13 mouse cellular contexts compared by ENCODE assay signal in genomic region chr16:29754579-29755199, GRCm38 (mm10).
A peak's percentile ranks its signal among the peaks of the same experiment; 100 is the strongest.
DNase-seq lines count a peak whose midpoint lies in the region; ATAC-seq lines count a peak whose summit lies in the region.
"Had no signal": no experiment of that assay in that cellular context is flagged by ENCODE, and none has a peak within 500 bp of the region (broad histone marks: within the 10 kb centered on the region; RNA-seq: fewer than 3 reads in every experiment).

No protein-coding gene starts in this region.

- H3K9ac ChIP-seq in stomach, embryonic 14.5 days (replicated peaks; ENCODE audit: low read depth, low read length): no peak overlapping the region
- H3K9ac ChIP-seq: heart, embryonic 12.5 days; liver, embryonic 12.5 days had no signal

- ATAC-seq in stomach, embryonic 14.5 days (ENCODE audit: insufficient number of reproducible peaks, insufficient read depth, low FRiP score, low read depth): peak; percentile 60
- ATAC-seq: liver, embryonic 12.5 days had no signal

- H3K27ac ChIP-seq in stomach, embryonic 14.5 days (ENCODE audit: low read length): no peak overlapping the region
- H3K27ac ChIP-seq: liver, embryonic 12.5 days; midbrain, embryonic 10.5 days had no signal

- peaks cover 29% of the 10 kb centered on the region for H3K4me1 ChIP-seq in stomach, embryonic 14.5 days (ENCODE audit: control insufficient read depth, insufficient read depth, low read length)

- H3K9me3 ChIP-seq in stomach, embryonic 14.5 days (ENCODE audit: control insufficient read depth, low read depth, low read length): no peaks in the 10 kb centered on the region
- H3K9me3 ChIP-seq: midbrain, embryonic 10.5 days had no signal

- H3K27me3 ChIP-seq in stomach, embryonic 14.5 days (ENCODE audit: control insufficient read depth, insufficient read depth, low read length): no peaks in the 10 kb centered on the region

- no peaks in the 10 kb centered on the region for H3K36me3 ChIP-seq in stomach, embryonic 14.5 days (ENCODE audit: control insufficient read depth, insufficient read depth, low read length)
- H3K36me3 ChIP-seq: heart, embryonic 12.5 days; liver, embryonic 12.5 days; midbrain, embryonic 10.5 days had no signal

- WGBS in stomach, embryonic 14.5 days: 41% methylated on average over 8 of the region's 8 CpGs

- H3K4me3 ChIP-seq in stomach, embryonic 14.5 days (ENCODE audit: low read depth, low read length): no peak overlapping the region
- H3K4me3 ChIP-seq: heart, embryonic 12.5 days; liver, embryonic 12.5 days; midbrain, embryonic 10.5 days had no signal

- no peak overlapping the region for H3K4me2 ChIP-seq in stomach, embryonic 14.5 days (replicated peaks; ENCODE audit: low read depth, low read length)
- H3K4me2 ChIP-seq: heart, embryonic 12.5 days; liver, embryonic 12.5 days had no signal

- peak; percentile 14 for DNase-seq in adrenal gland, adult 2 months
- no peak for DNase-seq in adrenal gland, postnatal 10 days
- DNase-seq in kidney, adult 11 months: peak; percentile 50
- no peak for DNase-seq in kidney, postnatal 10 days
- DNase-seq in lung, postnatal 10 days: peak; percentile 41
- DNase-seq in lung, postnatal 14 days: no peak
- no peak for DNase-seq in frontal cortex, postnatal 10 days (ENCODE audit: low spot score in 2 of 2)
- DNase-seq: gastrocnemius, postnatal 10 days; thymus, postnatal 36 days had no signal

Comparison
In these comparisons a context has a peak if more than half of its experiments do, and no peak if none do; other contexts are left out.
1. DNase-seq: peak in adrenal gland, adult 2 months (single experiment), kidney, adult 11 months (single experiment) and lung, postnatal 10 days (single experiment); none in adrenal gland, postnatal 10 days (single experiment), kidney, postnatal 10 days (single experiment), lung, postnatal 14 days (single experiment) and frontal cortex, postnatal 10 days (0 of 2).